Mouse (Mus musculus) megakaryocyte, embryonic 14.5 days (primary cell): ENCODE measurements at regions not wholly inside any gene's neighbourhood (a gene's known extent, or its start where the extent isn't known, plus 50 kb on each side); places are given as distances from the start of the nearest gene placed in this dataset.

Experiments
- FLI1 ChIP-seq: IDR thresholded peaks from 2 replicates; pipeline ENCODE4 v1.6.1; 2012; ENCODE audit warnings: low read length, inconsistent platforms, mixed read lengths
- GATA1 ChIP-seq: IDR thresholded peaks from 3 replicates; pipeline ENCODE4 v1.6.1; 2012; ENCODE audit warnings: mixed read lengths, low read length, inconsistent platforms, borderline replicate concordance

DNA sequence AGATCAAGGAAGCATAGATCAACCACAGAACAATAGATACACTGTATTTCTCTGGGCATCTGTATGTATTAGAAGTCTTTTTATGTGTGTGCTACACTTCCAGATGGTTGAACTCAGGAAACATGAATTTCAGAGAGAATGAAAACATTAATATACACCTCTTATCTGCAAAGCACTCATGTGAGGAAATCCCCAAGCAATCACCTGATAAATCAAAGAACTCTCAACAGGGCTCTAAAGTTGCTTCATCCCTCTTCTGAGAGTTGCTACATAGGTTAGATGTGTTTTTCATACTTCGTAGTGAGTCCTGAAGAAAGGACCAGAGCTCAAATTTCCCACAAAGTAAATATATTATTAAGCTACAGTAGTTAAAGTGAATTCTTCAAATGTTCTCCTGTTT, 263.1 kb upstream of the Tbl1xr1 start:
- no peak for TF ChIP-seq GATA1
- no peak for TF ChIP-seq FLI1
